Mouse (Mus musculus) forebrain, embryonic 12.5 days (tissue): ENCODE results near the gene Nfix. TPM values are rescaled to one million over a fixed set of nuclear protein-coding genes. Genes with fewer than 3 reads are reported as not detected.

Experiments
- ATAC-seq: fragments of 200-750 bp; cut with Nextera tagmentation; 2 replicates; pipeline ENCODE4 v1.8.0; 2017; ENCODE audit warnings: moderate TSS enrichment; ENCODE audit not compliant: low FRiP score
- H3K27ac ChIP-seq: fragments of 300-500 bp; sonication (generic); 2 replicates; pipeline ENCODE4 v1.5.1; 2016; ENCODE audit warnings: mild to moderate bottlenecking
- H3K27me3 ChIP-seq: fragments of 300-500 bp; sonication (generic); 2 replicates; pipeline ENCODE4 v1.6.1; 2016; ENCODE audit warnings: mild to moderate bottlenecking
- H3K36me3 ChIP-seq: fragments of 300-500 bp; sonication (generic); replicated peaks from 2 replicates; pipeline ENCODE4 v1.6.1; 2016; ENCODE audit warnings: mild to moderate bottlenecking
- H3K4me1 ChIP-seq: fragments of 300-500 bp; sonication (generic); 2 replicates; pipeline ENCODE4 v1.6.1; 2016
- H3K4me2 ChIP-seq: fragments of 300-500 bp; sonication (generic); 2 replicates; pipeline ENCODE4 v1.6.1; 2016; ENCODE audit warnings: mild to moderate bottlenecking, moderate library complexity
- H3K4me3 ChIP-seq: fragments of 300-500 bp; sonication (generic); replicated peaks from 2 replicates; pipeline ENCODE4 v1.5.1; 2016; ENCODE audit warnings: mild to moderate bottlenecking
- H3K9ac ChIP-seq: fragments of 300-500 bp; sonication (generic); 2 replicates; pipeline ENCODE4 v1.6.1; 2016; ENCODE audit warnings: mild to moderate bottlenecking
- H3K9me3 ChIP-seq: fragments of 300-500 bp; sonication (generic); 2 replicates; pipeline ENCODE4 v1.6.1; 2016
- whole genome bisulfite sequencing: fragments of 180-500 bp; shearing (Covaris S2); methylation state at CpG from one replicate; pipeline ENCODE4 v1.1.7; 2016; 5-methylcytosine and 5-hydroxymethylcytosine counted together
- polyA plus RNA-seq: library from polyadenylated mRNA; unstranded; fragments of >200 nt; fragmentation: Nextera tagmentation; extraction: Ambion mirVana; gene quantifications from 2 replicates; pipeline ENCODE4 v1.2.1, GENCODE M21; 2016

The Nfix gene
- polyA plus RNA-seq, 1 experiment from 2014 or later = 31.9 TPM

DNA sequence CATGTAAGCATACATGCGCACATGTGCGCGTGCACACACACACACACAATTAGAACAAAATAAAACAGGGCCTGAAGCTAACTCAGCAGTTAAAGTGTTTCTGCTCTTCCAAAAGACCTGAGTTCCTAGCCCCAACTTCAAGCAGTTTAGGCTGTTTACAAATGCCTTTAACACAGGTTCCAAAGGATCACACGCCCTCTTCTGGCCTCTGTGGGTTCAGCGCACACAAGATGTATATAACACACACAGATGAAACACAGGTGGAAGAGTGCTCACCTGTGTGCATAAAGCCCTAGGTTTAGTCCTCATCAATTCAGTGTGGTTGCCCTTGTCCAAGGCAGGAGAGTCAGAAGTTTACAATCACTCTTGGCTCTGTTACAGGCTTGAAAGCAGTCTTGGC lies 5.9 kb upstream of the Nfix start:
- no peaks in the 10 kb centered on the region for H3K9me3 ChIP-seq
- peaks cover 83% of the 10 kb centered on the region for H3K27me3 ChIP-seq
- H3K9ac ChIP-seq = no peak overlapping the region
- H3K4me3 ChIP-seq = no peak overlapping the region
- no peak overlapping the region for H3K4me2 ChIP-seq
- H3K27ac ChIP-seq = no peak overlapping the region
- no peak for ATAC-seq
- peaks cover 16% of the 10 kb centered on the region for H3K4me1 ChIP-seq
- H3K36me3 ChIP-seq = no peaks in the 10 kb centered on the region
- WGBS = 92% methylated on average over 5 of the region's 5 CpGs

DNA sequence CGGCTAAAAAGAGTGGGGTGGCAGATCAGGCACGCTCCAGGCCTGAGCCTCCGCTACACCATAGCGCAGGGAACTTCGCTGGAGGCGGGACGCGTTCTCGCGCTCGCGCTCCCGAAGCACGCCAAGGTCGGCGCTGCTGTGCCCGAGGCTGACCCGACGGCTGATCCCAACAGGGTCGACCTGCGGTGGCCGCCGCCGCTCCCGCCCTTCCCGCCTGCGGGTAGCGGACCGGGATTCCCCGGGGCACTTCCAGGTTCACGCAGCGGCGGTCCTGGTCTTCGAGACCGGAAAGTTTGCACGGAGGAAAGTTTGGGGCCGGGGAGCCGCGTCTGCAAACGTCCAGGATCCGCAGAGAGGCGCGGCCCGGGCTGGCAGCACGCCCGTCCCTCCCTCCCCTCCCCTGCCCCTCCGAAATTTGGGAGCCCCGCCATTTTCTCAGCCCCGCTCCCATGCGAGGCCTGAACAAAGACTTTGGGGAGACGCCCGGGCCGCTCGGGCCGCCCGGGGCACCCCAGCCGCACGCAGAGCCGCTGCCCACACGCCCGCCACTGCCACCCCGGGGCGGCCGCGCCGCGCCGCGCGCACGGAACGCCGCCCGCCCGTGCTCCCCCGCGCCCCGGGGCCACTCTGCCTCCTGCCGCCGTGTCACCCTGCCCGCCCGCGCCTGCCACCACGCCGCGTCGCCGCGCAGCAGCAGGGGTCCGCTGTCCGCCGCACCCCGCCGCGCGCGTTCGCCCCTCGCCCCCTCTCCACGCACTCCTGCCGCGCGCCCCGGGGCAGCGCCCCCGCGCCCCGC lies 810 bp downstream of the Nfix start:
- no peaks in the 10 kb centered on the region for H3K9me3 ChIP-seq
- peaks cover 31% of the 10 kb centered on the region for H3K4me1 ChIP-seq
- no peaks in the 10 kb centered on the region for H3K36me3 ChIP-seq
- H3K27me3 ChIP-seq = peaks cover 94% of the 10 kb centered on the region
- peak overlapping the region; percentile 78 for H3K4me2 ChIP-seq
- peak overlapping the region; percentile 93 for H3K9ac ChIP-seq
- peak overlapping the region; percentile 68 for H3K4me3 ChIP-seq
- peak; percentile 31 for ATAC-seq
- H3K27ac ChIP-seq = peak overlapping the region; percentile 74
- WGBS = under 1% methylated on average over 88 of the region's 108 CpGs

DNA sequence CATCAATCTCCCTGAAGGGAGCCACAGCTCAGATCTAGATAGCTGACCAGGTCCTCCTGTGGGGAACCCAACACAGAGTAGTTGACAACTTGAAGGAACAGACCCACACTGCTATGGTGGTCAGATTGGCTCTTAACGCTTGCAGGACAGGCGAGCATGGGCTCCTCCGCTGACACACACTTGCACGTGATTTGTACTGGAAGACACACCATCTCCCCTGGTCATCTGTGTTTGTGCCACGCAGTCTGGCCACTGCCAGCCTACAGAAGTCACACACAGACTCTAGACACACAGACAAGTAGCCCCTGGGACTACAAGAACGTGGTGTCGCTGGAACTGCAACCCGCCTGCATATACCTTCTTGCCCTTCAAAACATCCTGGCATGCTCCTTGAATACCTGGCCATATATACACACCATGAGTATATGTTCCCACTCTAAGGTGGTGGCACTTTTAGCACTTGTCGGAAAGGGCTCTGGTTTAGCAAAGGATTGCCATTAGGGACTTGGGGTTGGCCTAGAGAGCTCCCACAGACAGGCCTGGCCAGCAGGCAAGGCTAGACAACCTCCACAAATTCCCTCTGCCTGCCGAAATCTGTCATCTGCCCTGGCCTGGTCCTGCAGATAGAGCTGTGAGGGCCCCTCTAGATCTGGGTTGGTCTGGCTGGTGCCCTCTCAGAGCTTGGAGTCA lies 1.6 kb downstream of the Nfix start:
- peak overlapping the region; percentile 78 for H3K4me2 ChIP-seq
- H3K9me3 ChIP-seq = no peaks in the 10 kb centered on the region
- H3K27ac ChIP-seq = peak overlapping the region; percentile 74; the same call in 1 of the 2 replicates
- H3K27me3 ChIP-seq = peaks cover 94% of the 10 kb centered on the region
- H3K9ac ChIP-seq = peak overlapping the region; percentile 93
- H3K36me3 ChIP-seq = no peaks in the 10 kb centered on the region
- peaks cover 36% of the 10 kb centered on the region for H3K4me1 ChIP-seq
- WGBS = 39% methylated on average over 10 of the region's 10 CpGs
- ATAC-seq = no peak
- peak overlapping the region; percentile 68 for H3K4me3 ChIP-seq

DNA sequence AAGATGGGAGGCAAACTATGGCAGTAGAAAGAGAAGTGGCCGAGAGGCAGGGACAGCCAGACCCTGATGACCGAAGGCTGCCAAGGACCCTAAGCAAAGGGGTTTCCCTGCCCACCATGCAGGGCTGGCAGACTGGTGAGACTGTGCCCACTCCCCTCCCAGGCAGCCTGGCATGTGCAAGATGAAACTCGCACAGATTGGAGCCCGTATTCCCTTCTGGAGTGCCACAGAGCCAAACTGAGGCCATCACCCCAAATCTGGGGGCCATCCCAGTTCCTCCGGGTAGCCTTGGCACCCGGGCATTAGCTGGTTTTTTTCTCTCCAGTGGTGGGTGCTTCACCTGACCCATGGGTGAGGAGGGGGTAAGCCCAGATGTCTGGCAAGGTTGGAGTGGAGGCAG lies 2.2 kb downstream of the Nfix start:
- H3K4me1 ChIP-seq = peaks cover 36% of the 10 kb centered on the region
- peak overlapping the region; percentile 93; the same call in 1 of the 2 replicates for H3K9ac ChIP-seq
- 71% methylated on average over 6 of the region's 6 CpGs for WGBS

DNA sequence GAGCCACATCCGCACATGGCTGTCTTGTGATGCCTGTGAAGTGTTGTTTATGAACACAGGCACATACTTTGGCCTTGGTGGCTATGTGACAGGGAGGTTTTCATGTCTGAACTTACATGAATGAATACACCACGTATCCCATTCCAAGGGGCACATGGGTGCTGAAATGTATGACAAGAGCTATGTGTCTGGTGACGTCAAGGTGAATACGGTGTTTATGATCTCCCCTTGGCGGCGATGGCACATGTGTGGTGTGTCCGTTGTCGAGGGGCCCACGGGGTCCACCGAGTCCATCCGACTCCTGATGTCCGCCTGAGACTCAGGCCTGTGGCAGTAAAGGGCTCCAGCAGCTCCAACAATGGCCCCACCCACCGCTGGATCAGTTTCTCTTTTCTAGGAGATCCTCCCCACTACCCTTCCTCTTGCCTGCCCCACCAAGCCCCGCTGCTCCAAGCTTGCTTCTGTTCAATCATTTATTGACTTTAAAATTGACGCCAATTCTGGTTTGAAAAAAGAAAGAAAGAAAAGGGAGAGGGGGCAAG lies 2.8 kb downstream of the Nfix start:
- Histone ChIP-seq H3K36me3 (no peaks in the 10 kb centered on the region), H3K27me3 (peaks cover 94% of the 10 kb centered on the region), H3K27ac (no peak overlapping the region), H3K4me2 (peak overlapping the region; percentile 78; the same call in 1 of the 2 replicates), H3K4me3 (peak overlapping the region; percentile 68; the same call in 1 of the 2 replicates), H3K9ac (peak overlapping the region; percentile 17; the same call in 1 of the 2 replicates), H3K9me3 (no peaks in the 10 kb centered on the region), H3K4me1 (peaks cover 36% of the 10 kb centered on the region)
- 76% methylated on average over 15 of the region's 15 CpGs for WGBS
- ATAC-seq = no peak

More for the DNA sequence above, 2.2 kb downstream of the Nfix start:
- H3K27me3 ChIP-seq = peaks cover 94% of the 10 kb centered on the region
- no peaks in the 10 kb centered on the region for H3K9me3 ChIP-seq
- no peak for ATAC-seq
- peak overlapping the region; percentile 78 for H3K4me2 ChIP-seq
- no peak overlapping the region for H3K27ac ChIP-seq
- no peaks in the 10 kb centered on the region for H3K36me3 ChIP-seq
- H3K4me3 ChIP-seq = peak overlapping the region; percentile 68

DNA sequence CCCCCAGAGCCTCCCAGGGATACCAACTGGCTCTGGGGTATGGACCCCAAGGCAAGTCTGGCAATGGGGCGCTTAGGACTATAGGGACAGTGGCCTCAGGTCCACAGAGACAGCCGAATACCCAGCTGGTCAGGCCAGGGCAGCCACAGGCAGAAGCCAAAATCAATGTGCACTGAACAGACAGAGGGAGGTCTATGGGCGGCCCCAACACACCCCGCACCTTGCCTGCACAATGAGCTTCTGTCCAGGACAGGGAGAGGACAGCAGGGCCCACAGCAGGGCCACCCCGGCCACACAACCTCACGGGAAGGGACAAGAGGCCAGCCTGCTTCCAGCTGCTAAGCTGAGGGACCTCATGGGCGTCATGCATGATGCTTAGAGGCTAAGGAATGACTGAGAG lies 5.7 kb downstream of the Nfix start:
- H3K4me2 ChIP-seq = peak overlapping the region; percentile 28

DNA sequence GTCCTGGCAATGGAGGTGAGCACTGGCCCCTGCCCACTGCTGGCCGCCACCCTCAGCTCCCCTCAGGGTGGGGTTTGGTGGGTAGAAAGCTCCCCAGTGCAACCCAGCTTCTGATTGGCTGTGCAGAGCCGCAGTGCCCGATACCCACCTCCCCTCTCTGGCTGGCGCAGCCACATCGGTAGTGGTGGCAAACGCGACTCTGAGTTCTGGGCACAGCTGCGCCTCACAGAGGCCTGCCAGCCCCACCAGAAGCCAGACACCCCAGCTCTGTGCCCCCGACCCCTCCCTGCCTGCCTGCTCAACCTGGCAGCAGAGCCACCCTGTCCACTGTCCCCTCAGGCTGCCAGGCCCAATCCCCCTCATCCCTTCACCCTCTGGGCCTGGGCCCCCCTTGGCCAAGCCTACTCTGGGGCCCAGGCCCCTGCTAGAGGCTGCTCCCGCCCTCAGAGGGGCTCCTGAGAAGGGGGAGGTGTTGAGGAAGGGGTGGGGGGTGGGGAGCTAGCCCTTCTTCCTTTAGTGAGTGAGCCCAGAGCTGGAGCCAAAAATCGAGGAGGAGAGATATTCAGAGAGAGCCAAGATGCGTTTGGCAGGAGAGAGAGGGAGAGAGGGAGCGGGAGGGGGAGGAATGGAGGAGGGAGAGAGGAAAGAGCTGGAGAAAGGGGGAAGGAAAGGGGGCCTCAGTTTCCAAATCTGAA lies 6.2 kb downstream of the Nfix start:
- no peaks in the 10 kb centered on the region for H3K36me3 ChIP-seq
- H3K4me1 ChIP-seq = peaks cover 41% of the 10 kb centered on the region
- no peaks in the 10 kb centered on the region for H3K9me3 ChIP-seq
- peak overlapping the region; percentile 81 for H3K27ac ChIP-seq
- peak overlapping the region; percentile 28 for H3K4me2 ChIP-seq
- peak; percentile 61; the same call in 1 of the 2 replicates for ATAC-seq
- no peak overlapping the region for H3K4me3 ChIP-seq
- WGBS = 48% methylated on average over 13 of the region's 13 CpGs
- H3K9ac ChIP-seq = peak overlapping the region; percentile 40; the same call in 1 of the 2 replicates
- peaks cover 100% of the 10 kb centered on the region for H3K27me3 ChIP-seq

More for the DNA sequence above, 5.7 kb downstream of the Nfix start:
- Histone ChIP-seq H3K27me3 (peaks cover 100% of the 10 kb centered on the region), H3K27ac (peak overlapping the region; percentile 81), H3K9me3 (no peaks in the 10 kb centered on the region), H3K4me3 (peak overlapping the region; percentile 14; the same call in 1 of the 2 replicates), H3K9ac (peak overlapping the region; percentile 40; the same call in 1 of the 2 replicates), H3K4me1 (peaks cover 41% of the 10 kb centered on the region), H3K36me3 (no peaks in the 10 kb centered on the region)
- ATAC-seq = peak; percentile 4; the same call in 1 of the 2 replicates
- WGBS = 34% methylated on average over 7 of the region's 7 CpGs

DNA sequence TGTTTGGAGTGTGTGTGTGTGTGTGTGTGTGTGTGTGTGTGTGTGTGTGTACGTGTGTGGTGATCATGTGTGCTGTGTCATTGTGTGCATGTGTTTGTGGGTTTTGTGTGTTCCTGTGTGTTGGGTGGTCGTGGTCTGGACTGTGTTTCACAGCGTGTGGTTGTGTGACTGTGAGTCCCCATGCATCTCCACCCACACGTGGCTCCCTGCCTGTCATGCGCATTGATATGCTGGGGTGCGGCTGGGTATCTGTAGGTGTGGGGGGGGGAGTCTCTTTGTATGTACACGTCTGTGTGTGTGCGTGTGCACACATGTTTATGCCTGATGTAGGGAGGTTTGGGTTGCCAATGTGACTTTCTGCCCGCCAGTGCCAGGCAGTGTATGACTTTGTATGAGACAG lies 7.0 kb downstream of the Nfix start:
- Histone ChIP-seq H3K36me3 (no peaks in the 10 kb centered on the region), H3K4me1 (peaks cover 33% of the 10 kb centered on the region), H3K9ac (peak overlapping the region; percentile 40; the same call in 1 of the 2 replicates), H3K4me2 (peak overlapping the region; percentile 28; the same call in 1 of the 2 replicates), H3K27me3 (peaks cover 100% of the 10 kb centered on the region), H3K27ac (no peak overlapping the region), H3K4me3 (no peak overlapping the region), H3K9me3 (no peaks in the 10 kb centered on the region)
- WGBS = 81% methylated on average over 9 of the region's 9 CpGs
- no peak for ATAC-seq

DNA sequence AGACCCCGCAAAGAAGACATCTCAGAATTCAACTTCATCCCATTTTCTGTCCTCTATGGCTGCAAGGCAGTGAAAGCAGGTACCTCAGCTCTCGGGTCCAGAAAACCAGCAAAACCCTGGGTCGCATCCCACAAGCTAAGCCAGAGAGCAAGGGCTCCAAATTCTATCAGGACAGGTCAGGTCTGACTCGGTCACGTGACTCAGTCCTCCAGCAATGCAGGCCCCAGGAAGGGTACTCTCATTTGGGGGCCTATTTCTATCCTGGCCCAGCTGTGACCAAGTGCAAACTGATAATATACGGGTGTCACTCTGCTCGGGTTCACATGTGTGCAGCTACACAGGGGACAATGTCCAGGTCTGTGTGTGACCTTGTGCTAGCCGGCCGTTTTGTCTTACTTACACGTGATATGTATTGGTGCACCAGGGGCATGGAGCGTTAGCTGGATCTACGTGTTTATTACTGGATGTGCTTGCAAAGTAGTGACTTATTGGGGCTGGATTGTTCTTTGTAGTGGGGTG lies 7.7 kb downstream of the Nfix start:
- WGBS = 74% methylated on average over 12 of the region's 12 CpGs
- H3K4me2 ChIP-seq = no peak overlapping the region

DNA sequence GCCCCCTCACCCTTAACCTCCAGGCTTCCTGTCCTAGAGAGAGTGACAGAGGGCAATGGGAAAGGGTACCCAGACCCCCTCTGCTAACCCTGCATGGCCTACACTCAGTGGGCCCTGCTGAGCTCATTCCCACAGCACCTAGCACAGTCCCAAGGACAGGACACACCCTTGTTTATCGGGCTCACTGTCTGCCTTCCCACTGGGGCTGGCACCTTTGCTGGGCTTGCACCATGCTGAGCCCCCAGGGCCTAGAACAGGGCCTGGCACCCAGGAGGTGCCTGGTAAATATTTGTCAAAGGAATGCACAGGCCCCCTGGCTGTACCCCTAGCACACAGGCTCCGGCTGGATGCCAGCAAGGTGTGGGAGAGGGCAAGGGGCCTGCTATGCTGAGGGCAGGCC lies 9.6 kb downstream of the Nfix start:
- H3K9me3 ChIP-seq = no peaks in the 10 kb centered on the region
- no peak overlapping the region for H3K27ac ChIP-seq
- H3K36me3 ChIP-seq = no peaks in the 10 kb centered on the region
- H3K4me1 ChIP-seq = peaks cover 47% of the 10 kb centered on the region
- no peak for ATAC-seq
- H3K4me3 ChIP-seq = no peak overlapping the region
- WGBS = 70% methylated on average over 2 of the region's 2 CpGs
- no peak overlapping the region for H3K4me2 ChIP-seq
- peaks cover 100% of the 10 kb centered on the region for H3K27me3 ChIP-seq
- H3K9ac ChIP-seq = no peak overlapping the region

More for the DNA sequence above, 7.7 kb downstream of the Nfix start:
- ATAC-seq = no peak
- Histone ChIP-seq H3K4me1 (peaks cover 31% of the 10 kb centered on the region), H3K27me3 (peaks cover 100% of the 10 kb centered on the region), H3K9ac (no peak overlapping the region), H3K4me3 (no peak overlapping the region), H3K9me3 (no peaks in the 10 kb centered on the region), H3K27ac (no peak overlapping the region), H3K36me3 (no peaks in the 10 kb centered on the region)

DNA sequence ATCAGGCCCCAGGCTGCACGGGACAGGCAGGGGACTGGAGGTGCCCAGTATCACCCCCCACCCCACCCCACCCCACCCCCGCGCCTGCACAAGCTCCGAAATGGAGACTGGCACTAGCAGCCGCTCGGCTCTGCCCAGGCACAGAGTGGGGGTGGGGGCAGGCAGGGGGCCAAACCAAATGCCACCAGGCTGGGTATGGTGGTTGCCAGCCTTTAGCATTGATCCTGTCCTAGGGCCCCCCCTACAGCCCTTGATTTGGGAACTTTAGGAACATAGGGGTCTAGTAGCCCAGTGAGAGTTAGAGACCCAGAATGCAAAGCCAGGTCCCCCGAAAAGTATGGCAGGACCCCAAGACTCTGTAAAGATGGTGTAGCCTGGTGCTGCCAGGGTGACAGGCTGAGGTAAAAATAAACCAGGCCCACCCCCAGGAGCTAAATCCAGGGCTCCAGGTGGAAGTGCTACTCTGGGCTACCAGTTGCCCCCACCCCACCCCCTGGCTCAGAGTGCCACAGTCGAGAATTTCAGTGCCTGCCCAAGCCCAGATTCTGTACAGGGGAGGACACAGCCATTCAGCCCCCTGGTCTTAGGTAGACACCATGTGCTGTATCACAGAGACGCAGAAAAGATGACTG lies 10.2 kb downstream of the Nfix start:
- Histone ChIP-seq H3K4me1 (peaks cover 48% of the 10 kb centered on the region), H3K4me3 (no peak overlapping the region), H3K27ac (no peak overlapping the region), H3K36me3 (no peaks in the 10 kb centered on the region), H3K4me2 (0 out of 2 replicates have a peak overlapping the region, but pooled peaks have one; percentile 6), H3K9ac (no peak overlapping the region), H3K9me3 (no peaks in the 10 kb centered on the region), H3K27me3 (peaks cover 100% of the 10 kb centered on the region)
- ATAC-seq = no peak
- WGBS = 72% methylated on average over 9 of the region's 9 CpGs
